Mouse (Mus musculus) heart, postnatal 0 days (tissue): Measurements from ENCODE around the gene Rrbp1. TPM values are rescaled to one million over a fixed set of nuclear protein-coding genes. Genes with fewer than 3 reads are reported as not detected.

Source experiments
- ATAC-seq: fragments of 200-750 bp; cut with Nextera tagmentation; 2 replicates; pipeline ENCODE4 v1.8.0; 2017; ENCODE audit warnings: low read depth, moderate number of reproducible peaks, moderate library complexity; ENCODE audit not compliant: insufficient read depth
- DNase-seq: peaks from one replicate; pipeline ENCODE4 v3.0.0-alpha.2; 2016; ENCODE audit warnings: low spot score
- H3K27ac ChIP-seq: fragments of 300-500 bp; sonication (generic); 2 replicates; pipeline ENCODE4 v1.5.1; 2014; ENCODE audit warnings: low read depth, mild to moderate bottlenecking
- H3K27me3 ChIP-seq: fragments of 300-500 bp; sonication (generic); 2 replicates; pipeline ENCODE4 v1.6.1; 2014; ENCODE audit warnings: low read length, mixed read lengths; ENCODE audit not compliant: control insufficient read depth, insufficient read depth
- H3K36me3 ChIP-seq: fragments of 300-500 bp; sonication (generic); replicated peaks from 2 replicates; pipeline ENCODE4 v1.6.1; 2014; ENCODE audit warnings: low read length, mixed read lengths; ENCODE audit not compliant: control insufficient read depth, insufficient read depth
- H3K4me1 ChIP-seq: fragments of 300-500 bp; sonication (generic); 2 replicates; pipeline ENCODE4 v1.6.1; 2014; ENCODE audit warnings: antibody characterized with exemption; ENCODE audit not compliant: control insufficient read depth, insufficient read depth
- H3K4me2 ChIP-seq: fragments of 300-500 bp; sonication (generic); 2 replicates; pipeline ENCODE4 v1.6.1; 2014; ENCODE audit warnings: low read depth, mild to moderate bottlenecking, low read length, moderate library complexity
- H3K4me3 ChIP-seq: fragments of 300-500 bp; sonication (generic); 2 replicates; pipeline ENCODE4 v1.5.1; 2014; ENCODE audit warnings: low read depth, low read length
- H3K9ac ChIP-seq: fragments of 300-500 bp; sonication (generic); replicated peaks from 2 replicates; pipeline ENCODE4 v1.6.1; 2014; ENCODE audit warnings: low read depth, low read length, mixed read lengths
- H3K9me3 ChIP-seq: fragments of 300-500 bp; sonication (generic); replicated peaks from 2 replicates; pipeline ENCODE4 v1.6.1; 2016; ENCODE audit warnings: low read length; ENCODE audit not compliant: control insufficient read depth
- CTCF ChIP-seq: IDR thresholded peaks from 2 replicates; pipeline ENCODE4 v1.5.1; 2016; ENCODE audit warnings: antibody characterized with exemption, control low read depth, low read depth
- EP300 ChIP-seq: IDR thresholded peaks from 2 replicates; pipeline ENCODE4 v1.6.1; 2016; ENCODE audit warnings: antibody characterized with exemption, low read depth
- WGBS: fragments of 180-500 bp; shearing (Covaris S2); extraction: QIAGEN DNeasy Blood & Tissue Kit; methylation state at CpG from one replicate; pipeline ENCODE4 v1.1.7; 2014; 5-methylcytosine and 5-hydroxymethylcytosine counted together
- polyA plus RNA-seq: library from polyadenylated mRNA; unstranded; fragments of >200 nt; fragmentation: Nextera tagmentation; extraction: Ambion mirVana; gene quantifications from 2 replicates; pipeline ENCODE4 v1.2.1, GENCODE M21; 2015
- total RNA-seq: library from RNA; depleted of rRNA; stranded (reverse); fragments of >200 nt; gene quantifications from 2 replicates; pipeline ENCODE4 v1.2.3, GENCODE M21; 2014; ENCODE audit warnings: low replicate concordance; rRNA removed

Rrbp1 gene
- total and polyA plus RNA-seq, 2 experiments from 2014 or later, result 49.3 to 53.0 TPM

- Histone ChIP-seq H3K27me3 (no peaks in the 10 kb centered on the region), H3K4me2 (no peak overlapping the region), H3K9ac (no peak overlapping the region), H3K4me3 (no peak overlapping the region), H3K36me3 (no peaks in the 10 kb centered on the region), H3K4me1 (peaks cover 4% of the 10 kb centered on the region; the same call in 1 of the 2 replicates), H3K27ac (peak overlapping the region; percentile 39; the same call in 1 of the 2 replicates), H3K9me3 (no peaks in the 10 kb centered on the region)
- no peak for ATAC-seq
- DNase-seq, result no peak
- TF ChIP-seq CTCF (no peak), EP300 (no peak)
- 53% methylated on average over 9 of the region's 9 CpGs for WGBS
These were observed 107.6 kb downstream of the Rrbp1 start for GRCm38 (mm10) chr2:143903376-143904045.

DNA sequence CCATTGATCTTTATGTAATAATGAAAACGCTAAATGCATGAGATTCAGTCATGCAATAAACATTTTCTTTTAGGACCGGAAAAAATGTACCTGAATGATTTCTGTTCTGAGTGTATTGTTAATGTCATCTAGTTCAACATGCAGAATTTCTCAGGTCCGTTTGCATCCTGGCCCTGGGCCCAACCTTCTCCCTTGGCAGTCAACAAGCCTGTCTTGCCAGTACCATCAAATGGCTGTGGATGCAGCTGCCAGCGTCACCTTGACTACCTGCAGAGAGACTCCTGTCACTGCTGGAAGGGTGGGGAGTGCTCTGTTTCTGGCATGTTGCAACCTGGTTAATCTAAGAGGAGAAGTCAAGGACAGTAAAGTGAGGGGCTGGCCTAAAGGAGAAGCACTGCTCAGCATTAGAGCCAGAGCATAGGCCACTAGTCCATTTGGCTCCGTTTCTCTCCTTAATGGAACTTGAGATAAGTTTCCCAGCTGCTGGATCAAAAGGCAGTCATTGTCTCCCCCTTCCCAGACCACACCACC, 110.2 kb downstream of the Rrbp1 start:
- DNase-seq (no peak), ATAC-seq (no peak)
- Histone ChIP-seq H3K9me3 (no peaks in the 10 kb centered on the region), H3K27me3 (no peaks in the 10 kb centered on the region), H3K9ac (no peak overlapping the region), H3K27ac (no peak overlapping the region), H3K4me3 (no peak overlapping the region), H3K4me2 (no peak overlapping the region), H3K4me1 (peaks cover 4% of the 10 kb centered on the region; the same call in 1 of the 2 replicates), H3K36me3 (no peaks in the 10 kb centered on the region)
- WGBS, result 57% methylated on average over 5 of the region's 5 CpGs
- TF ChIP-seq EP300, result no peak
- TF ChIP-seq CTCF, result no peak

DNA sequence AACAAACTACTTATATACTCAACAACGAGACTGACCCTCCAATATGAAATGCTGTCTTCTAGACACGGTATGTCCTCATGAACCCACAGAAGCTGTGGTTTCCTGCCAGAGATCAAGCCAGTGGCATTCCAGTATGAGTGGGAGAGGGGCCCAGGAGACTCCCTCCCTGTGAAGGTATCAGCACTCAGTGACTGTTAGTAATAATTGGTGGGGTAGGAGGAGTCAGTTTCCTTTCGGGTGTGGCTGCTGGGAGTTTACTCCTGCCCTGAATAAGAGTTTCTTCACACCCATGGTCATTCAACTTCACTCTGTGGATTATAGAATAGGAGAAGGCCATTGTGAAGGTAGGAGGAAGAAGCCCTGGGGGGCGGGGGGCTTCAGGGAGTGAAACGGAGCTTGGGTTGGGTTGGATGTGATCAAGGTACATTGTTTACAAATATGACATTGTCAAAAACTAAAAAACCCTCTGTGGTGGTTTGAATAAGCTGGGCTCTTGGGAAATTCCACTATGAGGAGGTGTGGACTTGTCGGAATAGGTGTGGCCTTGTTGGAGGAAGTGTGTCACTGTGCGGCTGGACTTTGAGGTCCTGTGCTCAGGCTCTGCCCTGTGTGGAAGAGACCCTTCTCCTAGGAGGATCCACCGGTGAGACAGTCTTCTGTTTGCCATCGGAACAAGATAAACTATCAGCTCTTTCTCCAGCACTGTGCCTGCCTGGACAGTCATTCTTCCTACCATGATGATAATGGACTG, 111.4 kb downstream of the Rrbp1 start:
- Histone ChIP-seq H3K27me3 (no peaks in the 10 kb centered on the region), H3K4me2 (no peak overlapping the region), H3K27ac (no peak overlapping the region), H3K4me1 (peaks cover 4% of the 10 kb centered on the region; the same call in 1 of the 2 replicates), H3K4me3 (no peak overlapping the region), H3K9me3 (no peaks in the 10 kb centered on the region), H3K36me3 (no peaks in the 10 kb centered on the region), H3K9ac (no peak overlapping the region)
- ATAC-seq, result no peak
- TF ChIP-seq CTCF (no peak), EP300 (no peak)
- WGBS, result 70% methylated on average over 9 of the region's 9 CpGs
- no peak for DNase-seq

Other genes with a start within 250 kb of the Rrbp1 start
- 0.23 and 0.70 TPM in 2 replicates for gene Bfsp1, start 148.1 kb downstream of the Rrbp1 start, total RNA-seq
- gene Bfsp1, start 148.1 kb downstream of the Rrbp1 start, polyA plus RNA-seq, result 1.1 and 1.3 TPM in 2 replicates
- 627 and 637 TPM in 2 replicates for gene Dstn, start 95.9 kb downstream of the Rrbp1 start, total RNA-seq
- 912 and 913 TPM in 2 replicates for gene Dstn, start 95.9 kb downstream of the Rrbp1 start, polyA plus RNA-seq
- not detected in 2 replicates for gene Banf2, start 21.8 kb upstream of the Rrbp1 start, total RNA-seq
- gene Banf2, start 21.8 kb upstream of the Rrbp1 start, polyA plus RNA-seq, result not detected in 2 replicates